Mouse (Mus musculus): ENCODE data around the gene Gm9903.

The Gm9903 gene

GRCm38 (mm10) chr5:33629301-33629987 lies at the start of gene Gm9903, which contains the start of gene Fam53a:
Gene Gm9903, plus strand, starts transcription at chr5:33629925.
Gene Fam53a, minus strand, starts transcription at chr5:33629635.
- peak; percentile 99 for DNase-seq (ENCODE audit: low spot score)

- no peak for DNase-seq (ENCODE audit: low spot score)
Observed at GRCm38 (mm10) chr5:33580336-33580735, 49.4 kb upstream of the Gm9903 start.

DNA sequence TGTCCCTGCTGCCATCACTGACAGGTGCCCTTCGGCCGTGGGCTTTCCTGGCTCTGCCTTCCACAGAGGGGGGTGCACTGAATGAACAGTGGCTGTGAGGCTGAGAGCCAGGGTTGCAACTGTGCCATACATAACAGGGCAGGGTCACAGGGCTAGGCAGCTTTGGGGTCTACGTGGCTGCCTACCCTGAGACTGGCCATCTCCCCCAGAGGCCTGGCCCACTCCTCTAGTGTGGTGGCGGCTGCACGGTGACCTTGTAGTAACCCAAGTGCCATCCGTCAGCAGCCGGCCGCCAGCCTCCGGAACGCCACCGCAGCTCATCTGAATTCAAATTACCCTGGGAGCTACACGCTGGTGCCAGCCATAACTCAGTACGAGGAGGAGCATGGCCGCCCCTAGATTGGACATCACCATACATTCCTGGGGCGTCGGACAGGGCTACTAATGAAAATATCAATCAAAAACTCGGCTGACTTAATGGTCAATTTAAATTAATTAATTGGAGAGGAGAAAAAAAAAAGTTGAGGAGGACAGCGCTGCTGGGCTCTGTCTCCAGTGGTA lies 42.1 kb upstream of the Gm9903 start:
- no peak for DNase-seq (ENCODE audit: low spot score)

DNA sequence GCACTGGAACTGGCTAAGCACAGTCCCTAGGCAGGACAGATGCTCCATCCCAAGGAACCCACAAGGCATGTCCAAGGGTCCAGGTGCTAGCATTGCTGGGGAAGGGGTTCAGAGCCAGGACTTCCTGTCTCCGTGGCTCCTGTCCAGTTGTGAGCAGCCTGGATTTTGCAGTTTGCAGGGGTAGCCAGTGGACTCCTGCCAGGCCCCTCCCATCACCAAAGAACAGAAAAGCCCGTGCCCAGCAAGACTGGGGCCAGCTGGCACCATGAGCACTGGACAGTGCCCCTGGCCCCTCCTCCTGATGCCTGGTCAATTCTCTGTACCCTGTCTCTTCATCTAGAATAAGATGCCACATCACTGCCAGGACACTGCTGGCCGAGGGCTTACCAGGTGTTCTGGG lies 41.7 kb upstream of the Gm9903 start:
- no peak for DNase-seq (ENCODE audit: low spot score)

- DNase-seq (ENCODE audit: low spot score): peak; percentile 78
Observed at GRCm38 (mm10) chr5:33589221-33589888, 40.4 kb upstream of the Gm9903 start.

- DNase-seq (ENCODE audit: low spot score): no peak
Observed at GRCm38 (mm10) chr5:33593620-33594019, 36.1 kb upstream of the Gm9903 start.

DNA sequence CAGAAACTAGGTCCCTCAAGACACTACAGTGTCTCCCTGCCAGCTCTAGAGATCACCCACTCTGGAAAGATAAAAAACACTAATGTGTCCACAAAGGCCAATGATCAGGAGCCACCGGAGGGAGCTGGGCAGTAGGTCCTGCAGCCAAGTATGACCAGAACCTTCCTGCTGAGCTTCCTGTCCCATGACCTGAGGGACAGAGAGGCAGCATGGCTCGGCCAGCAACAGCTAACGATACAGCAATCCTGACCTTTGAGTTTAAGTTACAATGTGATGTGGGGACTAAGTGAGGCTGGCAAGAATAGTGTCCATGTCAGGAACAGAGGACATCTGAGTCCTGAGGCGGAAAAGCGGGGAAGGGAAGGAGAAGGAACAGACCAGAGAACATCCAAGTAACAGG lies 24.4 kb upstream of the Gm9903 start:
- no peak for DNase-seq (ENCODE audit: low spot score)

- DNase-seq (ENCODE audit: low spot score): no peak
Observed at GRCm38 (mm10) chr5:33606631-33607030, 23.1 kb upstream of the Gm9903 start.

GRCm38 (mm10) chr5:33607434-33607833 lies 22.3 kb upstream of the Gm9903 start:
- no peak for DNase-seq (ENCODE audit: low spot score)

- DNase-seq (ENCODE audit: low spot score): no peak
Observed at GRCm38 (mm10) chr5:33609226-33609625, 20.5 kb upstream of the Gm9903 start.

- DNase-seq (ENCODE audit: low spot score): no peak
Observed at GRCm38 (mm10) chr5:33611795-33612194, 17.9 kb upstream of the Gm9903 start.

GRCm38 (mm10) chr5:33614391-33614790 lies 15.3 kb upstream of the Gm9903 start:
- peak; percentile 29 for DNase-seq (ENCODE audit: low spot score)

DNA sequence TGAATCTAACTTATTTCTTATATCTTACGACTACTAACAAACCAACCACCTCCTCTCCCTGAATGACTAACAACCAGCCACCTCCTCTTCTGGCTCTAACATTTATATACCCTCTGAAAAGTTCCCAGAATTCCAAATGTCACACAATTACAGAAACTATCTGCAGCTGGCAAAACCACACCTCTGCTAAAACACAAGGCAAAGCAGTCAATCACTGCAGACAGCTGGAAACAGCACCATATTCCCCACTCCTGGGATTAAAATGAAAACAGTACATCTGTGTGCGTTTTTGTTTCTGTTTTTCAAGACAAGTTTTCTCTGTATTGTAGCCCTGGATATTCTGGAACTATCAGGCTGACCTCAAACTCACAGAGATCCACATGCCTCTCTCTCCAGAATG lies 7.1 kb upstream of the Gm9903 start:
- DNase-seq (ENCODE audit: low spot score): no peak

DNA sequence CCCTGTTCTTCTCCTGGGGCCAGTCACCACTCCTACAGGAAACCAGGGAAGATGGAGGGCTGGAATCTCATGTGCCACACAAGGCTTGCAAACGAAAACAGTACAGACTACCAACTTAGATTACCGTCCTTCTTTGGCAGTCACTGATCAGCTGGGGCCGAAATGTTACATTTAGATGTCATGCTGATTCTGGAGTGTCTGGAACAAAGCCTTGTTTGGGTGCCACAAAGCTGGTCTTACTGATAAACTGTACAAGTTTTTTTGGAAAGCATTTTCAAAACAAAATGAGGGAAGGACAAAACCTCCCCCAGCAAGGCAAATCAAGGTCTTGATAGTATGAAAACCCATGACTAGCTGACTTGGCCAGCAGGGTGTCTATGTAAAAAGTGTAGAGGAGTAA lies 6.0 kb upstream of the Gm9903 start:
- no peak for DNase-seq (ENCODE audit: low spot score)

GRCm38 (mm10) chr5:33627968-33628367 lies 1.8 kb upstream of the Gm9903 start:
- DNase-seq (ENCODE audit: low spot score): no peak

- DNase-seq (ENCODE audit: low spot score): peak; percentile 73
Observed at GRCm38 (mm10) chr5:33628820-33629300, 865 bp upstream of the Gm9903 start.

DNA sequence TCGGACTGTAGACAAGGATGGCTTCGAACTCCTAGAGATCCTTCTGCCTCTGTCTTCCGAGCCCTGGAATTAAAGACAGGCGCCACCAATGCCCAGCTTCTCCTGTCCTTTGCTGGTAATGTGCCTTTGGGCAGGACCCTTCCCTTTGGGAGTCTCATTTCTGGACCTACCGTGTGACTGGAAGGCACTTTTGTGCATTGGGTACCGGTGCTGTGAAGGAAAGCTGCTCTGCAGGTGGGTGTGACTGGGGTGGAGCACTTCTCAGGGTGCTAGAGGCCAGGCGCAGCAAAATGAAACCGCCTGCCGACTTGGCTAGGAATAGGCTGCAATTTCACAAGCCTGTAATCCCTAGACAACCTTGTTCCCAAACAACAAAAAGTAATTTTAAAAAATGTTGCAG lies 336 bp downstream of the Gm9903 start:
- DNase-seq (ENCODE audit: low spot score): peak; percentile 70

DNA sequence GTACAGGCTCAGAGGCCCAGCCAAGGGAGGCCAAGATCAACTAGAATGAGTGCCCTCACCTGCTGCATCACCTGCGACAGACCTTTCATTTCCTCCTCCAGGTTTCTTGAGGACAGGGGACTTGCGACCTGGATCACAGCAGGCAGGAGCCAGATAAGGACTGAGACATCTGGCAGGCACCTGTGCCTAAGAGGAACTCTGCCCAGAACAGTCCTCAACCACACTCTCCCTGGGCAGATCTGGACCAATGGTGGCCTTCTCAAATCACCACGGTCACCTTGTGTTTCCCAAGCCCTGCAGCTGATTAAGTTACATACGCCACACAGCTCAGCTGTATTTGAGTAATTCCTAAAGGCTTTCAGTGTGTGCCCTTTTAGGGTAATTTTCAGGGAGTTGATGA lies 890 bp downstream of the Gm9903 start:
- DNase-seq (ENCODE audit: low spot score): no peak

DNA sequence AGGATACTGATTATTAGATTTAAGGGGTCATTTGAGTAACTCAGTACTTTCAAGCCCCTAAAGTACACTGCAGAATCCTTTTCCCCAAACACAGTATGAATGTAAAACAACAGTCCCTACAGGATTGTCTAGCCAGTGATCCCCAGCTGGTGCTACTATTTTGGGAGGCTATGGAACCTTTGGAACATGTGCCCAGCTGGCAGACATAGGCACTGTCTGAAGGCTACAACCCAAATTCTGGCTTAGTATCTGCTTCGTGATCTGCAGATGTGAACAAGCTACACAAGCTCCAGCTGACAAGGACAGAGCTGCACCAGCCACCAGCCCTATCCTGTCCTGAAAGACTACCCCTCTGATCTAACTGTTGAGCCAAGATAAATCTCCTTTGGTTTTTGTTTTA lies 2.8 kb downstream of the Gm9903 start:
- no peak for DNase-seq (ENCODE audit: low spot score)

DNA sequence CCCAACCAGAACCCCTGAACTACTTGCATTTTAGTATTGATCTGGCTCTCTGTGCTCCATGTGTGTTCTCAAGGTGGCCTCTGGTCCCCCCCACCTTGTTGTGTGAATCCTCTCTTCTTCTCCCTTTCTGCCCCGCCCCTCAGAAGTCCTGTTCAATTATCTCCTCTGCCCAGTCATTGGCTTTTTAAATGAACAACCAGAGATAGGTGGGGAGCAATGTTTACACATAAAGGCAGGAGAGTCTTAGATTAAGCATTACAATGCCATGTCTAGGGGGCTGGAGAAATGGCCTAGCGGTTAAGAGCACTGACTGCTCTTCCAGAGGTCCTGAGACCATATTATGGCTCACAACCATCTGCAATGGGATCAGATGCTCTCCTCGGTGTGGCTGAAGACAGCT lies 5.6 kb downstream of the Gm9903 start:
- DNase-seq (ENCODE audit: low spot score): no peak

DNA sequence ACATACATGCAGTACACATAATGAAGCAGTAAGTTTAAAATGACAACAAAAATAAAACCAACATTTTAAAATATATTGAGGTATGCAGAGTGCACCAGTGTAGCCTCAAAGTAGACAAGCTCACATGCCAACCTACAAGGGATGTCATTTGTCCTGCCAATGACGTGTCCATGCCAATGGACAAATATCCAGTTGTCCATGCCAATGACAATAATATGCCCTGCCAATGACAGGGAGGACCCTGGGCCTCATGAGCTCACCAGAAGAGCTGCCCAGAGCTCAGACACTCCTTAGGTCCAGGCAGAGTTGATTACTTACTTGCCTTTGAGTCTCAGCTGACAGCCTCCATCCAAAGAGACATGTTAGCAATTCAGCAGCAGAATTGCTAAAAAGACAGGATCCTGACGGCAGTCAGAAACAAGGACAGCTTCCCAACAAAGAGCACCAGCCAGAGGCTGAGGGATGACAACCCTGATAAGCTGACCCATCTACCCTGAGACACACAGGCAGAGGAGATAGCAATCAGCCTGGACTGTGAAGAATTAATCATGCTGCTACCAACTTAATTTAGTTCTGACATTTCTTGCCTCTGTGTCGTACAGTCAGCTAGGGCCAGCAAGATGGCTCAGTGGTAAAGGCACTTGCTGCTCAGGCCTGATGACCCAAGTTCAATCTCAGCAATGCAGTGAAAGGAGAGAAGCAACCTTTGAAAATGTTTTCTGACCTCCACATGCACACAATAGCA lies 8.1 kb downstream of the Gm9903 start:
- peak; percentile 53 for DNase-seq (ENCODE audit: low spot score)

- DNase-seq (ENCODE audit: low spot score): no peak
Observed at GRCm38 (mm10) chr5:33638826-33639225, 9.1 kb downstream of the Gm9903 start.

GRCm38 (mm10) chr5:33640652-33641051 lies 10.9 kb downstream of the Gm9903 start:
- peak; percentile 74 for DNase-seq (ENCODE audit: low spot score)
